Mouse (Mus musculus) cerebellum, adult (tissue): ENCODE data around the gene Zfp276.
"Not testable (repeated sequence)": the region's sequence is repeated elsewhere in the genome, so short reads cannot be mapped to it uniquely, and the experiment has no call there.

Source experiments
- ATAC-seq: cut with Nextera tagmentation; 2 replicates; pipeline ENCODE4 v1.9.2; 2017; ENCODE audit warnings: mild to moderate bottlenecking, moderate library complexity, mixed read lengths; ENCODE audit not compliant: insufficient number of reproducible peaks, low FRiP score, low TSS enrichment

The Zfp276 gene

GRCm38 (mm10) chr8:123243053-123243452, 10.9 kb upstream of the Zfp276 start:
- ATAC-seq, result no peak

DNA sequence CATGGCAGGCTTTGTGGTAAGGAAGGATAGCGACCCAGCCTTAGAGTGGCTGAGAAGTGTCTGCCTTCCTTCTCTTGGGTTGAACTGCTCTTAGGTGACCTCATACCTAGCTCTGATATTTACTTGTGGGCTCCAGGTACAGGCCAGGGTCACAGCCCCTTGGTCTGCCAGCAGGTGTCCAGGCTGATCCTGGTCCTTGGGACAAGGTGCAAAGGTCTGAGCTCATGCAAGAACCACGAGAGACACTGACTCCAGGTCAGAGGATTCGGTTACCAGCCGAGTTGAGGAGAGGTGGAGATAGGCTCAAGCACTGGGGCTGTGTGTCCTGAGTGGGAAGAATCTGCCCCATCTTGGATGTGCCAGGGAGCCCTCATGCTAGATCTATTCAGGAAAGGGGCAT, 9.6 kb upstream of the Zfp276 start:
- no peak for ATAC-seq

- ATAC-seq, result no peak
These were observed 8.5 kb upstream of the Zfp276 start for GRCm38 (mm10) chr8:123245543-123245942.

- ATAC-seq, result no peak
These were observed 6.2 kb upstream of the Zfp276 start for GRCm38 (mm10) chr8:123247748-123248147.

GRCm38 (mm10) chr8:123248596-123248995, 5.4 kb upstream of the Zfp276 start:
- ATAC-seq, result no peak

GRCm38 (mm10) chr8:123250940-123251339, 3.1 kb upstream of the Zfp276 start:
- no peak for ATAC-seq

GRCm38 (mm10) chr8:123252925-123253324, 1.1 kb upstream of the Zfp276 start:
- ATAC-seq, result no peak

DNA sequence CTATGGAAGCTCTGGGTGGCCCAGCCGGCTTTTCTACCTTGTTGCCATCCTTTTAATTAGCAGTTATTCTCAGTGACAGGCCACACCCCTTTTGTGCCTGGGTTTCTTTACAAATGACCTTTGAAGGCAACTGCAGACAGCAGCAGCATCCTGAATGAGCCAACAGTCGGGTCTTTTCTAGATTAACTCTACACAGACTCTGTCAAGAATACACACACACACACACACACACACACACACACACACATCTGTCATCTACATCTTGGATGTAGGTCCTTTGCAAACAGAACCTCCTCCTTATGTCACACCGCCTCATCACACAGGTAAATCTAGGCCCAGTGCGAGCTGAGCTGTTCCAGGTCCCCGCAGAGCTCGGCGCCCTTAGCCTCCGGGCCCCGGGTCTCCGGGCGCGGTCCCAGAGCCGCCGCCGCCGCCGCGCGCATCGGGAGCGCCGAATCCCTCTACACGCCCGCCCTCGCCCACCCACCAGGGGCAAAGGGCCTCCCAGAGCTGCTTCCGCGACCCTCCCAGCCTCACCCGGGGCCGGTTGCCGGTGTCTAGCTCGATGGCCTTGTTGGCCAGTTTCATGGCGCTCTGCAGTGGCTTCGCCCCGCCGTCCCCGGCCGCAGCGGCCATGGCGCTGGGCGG, 420 bp upstream of the Zfp276 start:
- ATAC-seq, result no peak; the same call in 1 of the 2 replicates

DNA sequence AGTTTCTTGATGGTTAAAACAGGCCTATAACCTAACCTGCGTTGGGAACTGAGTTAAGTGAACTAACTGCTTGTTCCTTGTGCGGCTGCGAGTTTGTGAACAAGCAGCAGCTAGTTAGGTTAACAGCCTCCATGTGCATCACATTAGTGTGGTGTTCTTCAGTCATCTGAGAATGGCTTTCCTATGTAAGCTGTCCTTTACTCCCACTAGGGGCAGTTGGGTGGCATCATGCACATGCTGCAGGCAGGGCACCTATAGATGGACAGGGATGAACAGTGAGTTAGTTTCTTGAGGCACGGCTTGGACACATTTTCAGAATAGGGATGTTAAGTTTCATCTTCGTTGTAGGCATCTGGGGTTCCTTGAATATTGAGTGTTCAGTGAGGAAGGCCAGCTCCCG, 1.2 kb downstream of the Zfp276 start:
- ATAC-seq, result no peak

GRCm38 (mm10) chr8:123257114-123257513, 3.1 kb downstream of the Zfp276 start:
- ATAC-seq, result no peak

- ATAC-seq, result not testable (repeated sequence)
These were observed 3.6 kb downstream of the Zfp276 start for GRCm38 (mm10) chr8:123257593-123257992.

DNA sequence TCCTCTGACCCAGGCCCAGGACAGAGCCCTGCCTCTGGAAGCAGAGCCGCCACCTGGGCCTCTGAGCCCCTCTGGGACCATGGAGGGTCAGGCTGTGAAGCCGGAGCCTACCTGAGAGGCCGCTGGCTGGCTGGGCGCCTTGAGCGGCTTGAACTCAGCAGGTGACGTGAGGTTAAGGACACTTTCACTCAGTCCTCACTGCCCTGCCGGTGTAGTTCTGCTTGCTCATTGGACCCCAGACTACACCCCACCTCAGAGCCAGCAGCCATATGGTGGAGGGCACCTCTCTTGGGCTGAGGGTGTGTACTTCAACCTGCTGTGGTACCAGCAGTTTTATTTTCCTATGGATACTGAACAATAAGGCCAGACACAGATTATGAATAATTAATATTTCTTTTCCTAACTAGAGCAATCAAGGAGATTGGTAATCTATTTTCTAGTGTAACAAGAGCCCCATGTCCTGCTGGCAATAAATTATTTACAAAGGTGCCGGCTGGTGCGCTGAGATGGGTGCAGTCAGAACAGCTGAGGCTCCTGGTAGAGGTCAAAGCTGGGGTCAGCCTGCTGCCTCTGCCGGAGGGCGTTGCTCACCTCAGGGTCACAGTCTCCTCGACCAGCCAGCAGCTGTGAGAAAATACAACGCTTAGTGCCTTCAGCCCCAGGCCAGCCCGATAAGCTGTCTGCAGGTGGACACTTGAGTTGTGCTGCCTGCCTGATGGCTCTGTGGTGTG, 14.1 kb downstream of the Zfp276 start:
- no peak for ATAC-seq

GRCm38 (mm10) chr8:123271147-123271546, 17.2 kb downstream of the Zfp276 start:
- no peak for ATAC-seq

GRCm38 (mm10) chr8:123271901-123272300, 17.9 kb downstream of the Zfp276 start:
- ATAC-seq, result no peak

DNA sequence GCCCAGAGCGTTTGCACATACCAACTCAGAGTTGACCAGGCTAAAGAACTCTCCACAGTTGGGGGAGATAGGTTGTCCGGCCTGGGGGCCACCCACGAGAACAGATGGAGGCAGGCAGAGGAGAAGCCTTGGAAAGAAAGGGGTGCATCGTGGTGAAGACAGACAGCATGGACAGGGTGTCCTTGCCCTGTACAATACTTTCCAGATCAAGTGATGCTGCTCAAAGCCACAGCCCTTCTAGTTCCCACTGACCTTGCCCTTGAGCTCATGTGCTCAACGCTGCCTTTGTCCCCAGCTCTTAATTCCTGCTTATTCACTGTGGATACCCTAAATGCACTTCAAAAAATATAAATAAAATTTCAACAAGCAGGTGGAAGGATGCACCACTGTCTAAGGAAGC, 20.5 kb downstream of the Zfp276 start:
- no peak for ATAC-seq

DNA sequence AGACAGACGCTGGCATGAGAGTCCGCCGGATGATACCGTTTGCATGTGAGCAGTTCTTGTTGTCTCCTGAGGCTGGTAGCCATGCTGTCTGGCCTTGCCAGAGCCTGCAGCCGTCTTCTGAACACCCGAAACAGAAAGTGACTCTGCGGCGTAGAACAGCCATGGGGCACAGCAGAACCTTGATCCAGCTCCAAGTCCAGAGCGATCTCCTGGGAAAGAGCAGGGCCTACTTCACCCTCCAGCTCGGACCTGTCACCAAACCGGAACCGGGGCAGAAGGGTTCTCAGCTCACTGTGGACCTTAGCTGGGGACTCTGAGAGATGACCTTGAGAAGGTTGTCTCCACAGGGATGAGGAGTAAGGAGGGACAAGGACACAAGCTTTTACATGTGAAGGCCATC, 21.1 kb downstream of the Zfp276 start:
- ATAC-seq, result no peak

DNA sequence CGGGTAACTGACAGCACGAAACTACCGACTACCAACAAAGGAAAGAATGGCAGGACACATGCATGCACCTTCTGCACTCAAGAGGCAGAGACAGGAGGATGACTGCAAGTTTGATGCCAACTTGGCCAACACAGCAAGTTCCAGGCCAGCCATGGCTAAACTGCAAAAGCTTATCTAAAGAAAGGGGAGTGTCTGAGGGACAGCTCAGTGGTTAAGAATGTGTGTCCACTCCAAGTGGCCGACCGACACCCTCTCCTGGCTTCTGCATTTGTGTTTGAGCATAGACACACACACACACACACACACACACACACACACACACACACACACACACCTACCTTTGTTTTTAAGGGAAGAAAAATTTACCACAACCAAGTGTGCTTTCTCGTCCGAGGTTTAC, 24.4 kb downstream of the Zfp276 start:
- no peak for ATAC-seq

- ATAC-seq, result no peak
These were observed 25.8 kb downstream of the Zfp276 start for GRCm38 (mm10) chr8:123279828-123280227.

GRCm38 (mm10) chr8:123280302-123281094, 26.5 kb downstream of the Zfp276 start:
- ATAC-seq, result no peak

DNA sequence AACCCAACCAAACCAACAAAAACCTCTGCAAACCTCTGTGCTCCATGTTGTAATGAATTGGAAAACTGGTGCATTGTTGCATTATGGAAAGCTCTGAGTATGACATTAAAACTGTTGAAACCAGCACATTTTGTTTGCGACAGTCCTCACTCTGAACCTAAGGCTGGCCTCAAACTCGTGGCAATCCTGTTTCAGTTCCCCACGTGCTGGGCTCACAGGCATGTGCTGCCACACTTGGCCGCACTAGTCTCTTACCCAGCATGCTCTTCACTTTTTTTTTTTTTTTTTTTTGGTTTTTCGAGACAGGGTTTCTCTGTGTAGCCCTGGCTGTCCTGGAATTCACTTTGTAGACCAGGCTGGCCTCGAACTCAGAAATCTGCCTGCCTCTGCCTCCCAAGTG, 29.0 kb downstream of the Zfp276 start:
- not testable (repeated sequence) for ATAC-seq

- no peak for ATAC-seq
These were observed 30.0 kb downstream of the Zfp276 start for GRCm38 (mm10) chr8:123283991-123284390.
